Mouse (Mus musculus) heart, adult 8-10 months (tissue): ENCODE results near the gene Cox5a. TPM values are rescaled to one million over a fixed set of nuclear protein-coding genes. Genes with fewer than 3 reads are reported as not detected.

ENCODE experiments used
- DNase-seq: peaks from one replicate; pipeline ENCODE4 v3.0.0; 2022; ENCODE audit warnings: low spot score
- total RNA-seq, 4 experiments: library from RNA; stranded (reverse); gene quantifications; 2 replicates each; pipeline ENCODE4 v1.2.4; 2022

Gene Cox5a
- total RNA-seq, 4 experiments from 2014 or later = 2,249 to 2,640 (median 2,421) TPM

DNA sequence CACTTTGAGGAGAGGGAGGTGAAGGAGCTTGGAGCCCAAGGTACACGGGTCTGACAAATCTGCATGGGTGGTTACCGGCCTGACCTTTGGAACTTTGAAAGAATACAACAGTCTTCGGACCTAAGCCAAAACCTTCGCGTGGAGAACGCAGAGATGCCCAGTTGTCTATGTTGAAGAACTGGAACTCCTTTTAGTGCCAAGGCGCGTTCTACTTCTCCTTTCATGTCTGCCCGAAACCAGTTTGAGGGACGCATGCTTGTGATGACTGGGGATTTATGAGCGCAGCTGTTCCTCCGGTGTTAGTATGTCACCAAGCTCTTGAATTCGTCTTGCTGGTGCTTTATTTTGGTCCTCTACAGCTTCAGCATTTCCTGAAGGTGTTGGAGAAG lies 40.6 kb downstream of the Cox5a start:
- no peak for DNase-seq

DNA sequence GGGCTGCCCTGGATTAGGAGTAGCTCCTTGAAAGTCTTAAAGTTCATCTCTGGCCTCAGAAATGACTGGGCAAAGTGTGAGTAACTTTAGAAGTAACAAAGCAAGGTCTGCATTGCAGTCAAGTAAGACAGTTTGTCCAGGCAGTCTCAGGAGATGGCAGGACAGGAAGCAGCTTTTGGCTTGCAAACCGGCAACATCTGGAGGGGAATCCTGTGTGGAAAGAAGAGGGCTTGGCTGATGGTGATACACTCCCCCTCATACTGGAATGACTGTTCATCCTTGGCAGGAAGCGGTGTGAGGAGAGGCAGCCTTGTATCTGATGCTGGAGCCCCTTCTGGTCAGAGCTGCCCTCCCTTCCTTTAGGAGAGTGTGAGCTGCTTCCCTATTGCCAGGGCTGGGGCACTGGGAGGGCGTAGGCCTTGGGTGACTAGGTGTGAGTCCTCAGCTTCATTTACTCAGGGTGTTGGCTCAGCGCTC lies 41.9 kb downstream of the Cox5a start:
- peak; percentile 72 for DNase-seq

DNA sequence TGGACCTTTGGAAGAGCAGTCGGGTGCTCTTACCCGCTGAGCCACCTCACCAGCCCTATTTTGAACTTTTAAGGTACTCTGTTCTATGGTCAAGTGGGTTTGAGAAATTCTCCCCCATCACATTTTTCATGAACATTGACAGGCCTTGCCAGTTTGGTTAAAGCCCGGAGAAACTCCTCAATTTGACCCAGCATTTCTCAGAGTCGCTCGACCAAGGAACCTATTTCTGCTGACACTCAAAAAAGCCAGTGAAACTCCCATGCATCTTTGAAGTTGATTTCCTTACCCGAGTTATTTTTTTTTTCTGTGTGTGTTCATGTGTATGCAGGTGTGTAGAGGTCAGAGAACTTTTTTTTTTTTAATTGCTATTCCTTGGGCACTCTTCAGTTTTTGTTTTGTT lies 43.5 kb downstream of the Cox5a start:
- DNase-seq = no peak

DNA sequence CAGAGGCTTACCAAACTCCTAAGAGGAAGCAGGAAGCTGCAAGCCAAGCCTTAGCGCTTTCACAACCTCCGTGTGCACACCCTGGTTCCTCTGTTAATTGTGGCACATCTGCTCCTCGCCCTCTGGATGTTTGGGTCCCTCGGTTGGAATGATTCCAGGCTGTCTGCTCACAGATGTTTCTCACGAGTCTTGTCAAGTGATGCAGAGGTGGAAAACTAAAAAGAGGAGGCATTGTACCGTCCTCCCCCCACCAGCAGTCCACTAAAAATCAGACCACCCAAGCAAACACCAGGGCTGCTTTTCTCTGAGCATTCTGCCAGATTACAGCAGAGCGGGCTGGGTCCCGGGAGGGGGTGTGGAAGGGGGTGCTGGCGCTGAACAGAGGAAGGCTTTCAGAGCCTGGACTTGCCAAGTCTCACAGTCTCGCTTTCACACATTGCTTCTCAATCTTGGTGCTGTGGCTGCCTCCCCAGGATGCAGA lies 44.7 kb downstream of the Cox5a start:
- no peak for DNase-seq

DNA sequence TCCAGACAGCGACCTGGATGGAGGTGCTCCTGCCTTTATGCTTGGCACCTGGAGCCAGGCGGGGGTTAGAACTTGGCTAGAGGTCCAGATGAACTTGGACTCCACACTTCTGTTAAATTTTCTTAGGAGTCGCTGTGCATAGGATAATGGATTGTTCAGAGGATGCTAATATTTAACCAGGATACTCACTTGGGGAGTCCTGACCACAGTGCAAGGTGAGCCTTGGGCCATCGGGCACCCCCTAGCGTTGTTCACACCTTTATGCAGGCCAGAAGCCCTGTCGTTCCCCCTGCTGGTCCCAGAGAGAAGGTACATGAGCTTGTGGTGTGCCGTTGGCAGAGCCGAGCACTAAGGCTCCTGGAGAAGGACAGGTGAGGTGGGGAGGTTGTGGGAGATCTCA lies 45.8 kb downstream of the Cox5a start:
- DNase-seq = no peak

DNA sequence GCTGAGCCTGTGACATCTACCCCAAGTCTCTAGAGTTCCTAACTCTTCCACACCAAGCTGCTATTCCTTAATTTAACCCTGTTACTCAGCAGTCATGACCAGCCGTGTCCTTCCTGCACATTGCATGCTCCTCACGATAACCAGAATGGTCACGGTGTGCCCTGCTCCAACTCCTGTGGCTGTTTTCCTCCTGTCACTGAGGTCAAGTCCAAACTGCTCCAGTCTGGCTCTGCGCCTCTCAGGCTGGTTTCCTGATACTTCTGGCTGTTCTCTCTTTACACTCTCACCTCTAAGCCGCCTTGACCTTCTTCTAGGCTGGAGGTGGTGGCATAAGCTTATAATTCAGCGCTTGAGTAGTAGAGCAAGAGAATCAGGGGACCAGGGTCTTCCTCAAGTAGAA lies 47.4 kb downstream of the Cox5a start:
- no peak for DNase-seq

DNA sequence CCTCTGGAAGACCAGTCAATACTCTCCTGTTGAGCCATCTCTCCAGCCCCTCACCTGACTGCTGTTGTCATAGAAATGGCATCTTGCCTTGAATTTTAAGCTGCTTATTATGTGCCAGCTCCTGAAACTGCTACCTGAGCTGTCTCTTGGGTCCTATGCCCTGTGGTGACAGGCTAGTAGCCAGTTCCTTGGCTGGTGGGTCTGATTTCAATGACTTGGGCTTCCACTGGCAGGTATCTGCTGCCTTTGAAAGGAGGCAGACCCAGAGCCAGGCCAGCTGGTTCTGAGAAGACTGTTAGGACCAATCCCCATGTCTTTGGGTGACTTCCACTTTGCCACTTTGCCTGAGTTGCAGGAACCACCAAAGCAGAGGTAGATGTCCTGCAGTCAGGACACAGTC lies 53.3 kb downstream of the Cox5a start:
- DNase-seq = no peak

DNA sequence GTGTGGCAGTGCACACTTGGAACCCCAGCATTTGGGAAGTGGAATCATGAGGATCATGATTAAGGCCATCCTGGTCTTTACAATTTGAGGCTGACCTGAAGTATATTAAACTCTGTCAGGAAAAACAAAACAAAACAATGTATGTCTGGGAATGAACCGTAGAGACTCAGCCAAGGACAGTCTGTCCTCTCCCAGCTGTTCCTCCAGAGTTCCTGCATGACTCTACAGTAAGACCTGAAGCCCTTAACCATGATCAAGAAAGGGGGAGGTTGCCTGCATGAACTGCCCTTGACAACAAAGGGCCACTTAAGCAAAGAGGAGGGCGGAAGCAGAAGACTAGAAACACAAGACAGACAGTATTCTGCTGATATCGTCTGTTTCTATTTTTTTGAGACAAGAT lies 54.5 kb downstream of the Cox5a start:
- no peak for DNase-seq

DNA sequence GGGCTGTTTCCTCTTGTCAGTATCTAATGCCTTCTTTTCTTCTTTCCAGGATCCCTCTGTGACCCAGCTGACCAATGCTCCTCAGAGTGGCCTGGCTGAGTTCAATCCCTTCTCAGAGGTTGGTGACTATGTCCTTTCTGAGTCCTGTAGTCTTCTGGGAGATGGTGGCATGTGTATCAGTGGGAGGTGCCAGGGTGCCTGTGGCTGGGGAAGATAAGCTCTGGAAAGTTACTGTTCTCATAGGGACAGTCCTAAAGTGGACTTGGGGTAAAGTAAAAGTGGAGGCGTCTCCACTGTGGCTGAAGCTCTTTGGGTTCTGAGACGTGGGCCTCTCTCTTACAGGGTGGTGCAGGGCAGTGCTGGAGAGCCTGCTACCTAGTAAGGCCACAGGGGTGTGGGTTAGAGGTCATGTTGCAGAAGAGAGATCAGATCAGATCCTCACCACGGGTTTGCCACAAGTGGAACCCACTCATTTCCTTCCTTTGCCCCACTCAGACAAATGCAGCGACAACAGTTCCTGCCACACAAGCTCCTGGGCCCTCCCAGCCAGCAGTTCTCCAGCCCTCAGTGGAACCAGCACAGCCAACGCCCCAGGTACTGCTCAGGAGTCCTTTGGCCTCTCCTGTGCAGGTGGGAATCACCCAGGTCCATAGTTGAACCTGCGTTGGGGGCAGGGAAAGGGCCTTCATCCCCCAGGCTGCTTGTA lies 56.2 kb downstream of the Cox5a start:
- DNase-seq = no peak

Other genes with a start within 250 kb of the Cox5a start
- 10 to 100 TPM in 2 of 4 experiments, 1 to 10 TPM in 2; 7.0 to 18.5 (median 9.7) TPM for gene Ppcdc, start 81.2 kb upstream of the Cox5a start, total RNA-seq
- 1 to 10 TPM; 4.1 to 7.3 (median 6.5) TPM for gene Scamp5, start 53.2 kb upstream of the Cox5a start, total RNA-seq
- gene Rpp25, start 17.2 kb upstream of the Cox5a start, total RNA-seq = 1 to 10 TPM; 2.0 to 3.7 (median 2.0) TPM
- gene Fam219b, start 16.3 kb downstream of the Cox5a start, total RNA-seq = 10 to 100 TPM in 3 of 4 experiments, 1 to 10 TPM in 1; 9.5 to 11.6 (median 10.8) TPM
- gene Mpi, start 31.5 kb downstream of the Cox5a start, total RNA-seq = 100 to 1,000 TPM; 127 to 162 (median 147) TPM
- 10 to 100 TPM; 25.0 to 31.1 (median 25.3) TPM for gene Scamp2, start 39.7 kb downstream of the Cox5a start, total RNA-seq
- 10 to 100 TPM in 2 of 4 experiments, 1 to 10 TPM in 2; 6.9 to 11.9 (median 10.0) TPM for gene Ulk3, start 68.2 kb downstream of the Cox5a start, total RNA-seq
- not detected for gene Cplx3, start 85.0 kb downstream of the Cox5a start, total RNA-seq
- under 1 TPM in 3 of 4 experiments, not detected in 1; 0.16 to 0.32 (median 0.22) TPM for gene Lman1l, start 99.5 kb downstream of the Cox5a start, total RNA-seq
- 10 to 100 TPM; 18.9 to 32.0 (median 27.7) TPM for gene Csk, start 132.4 kb downstream of the Cox5a start, total RNA-seq
- gene Cyp1a2, start 162.4 kb downstream of the Cox5a start, total RNA-seq = not detected
- gene Cyp1a1, start 166.7 kb downstream of the Cox5a start, total RNA-seq = under 1 TPM in 2 of 4 experiments, not detected in 2; 0.14 to 0.69 TPM
- 1 to 10 TPM; 3.6 to 5.3 (median 4.5) TPM for gene Edc3, start 187.3 kb downstream of the Cox5a start, total RNA-seq
- gene Clk3, start 244.6 kb downstream of the Cox5a start, total RNA-seq = 10 to 100 TPM; 23.8 to 36.5 (median 29.3) TPM